Mouse (Mus musculus) lung, postnatal 0 days (tissue): Measurements from ENCODE around the gene Espl1.

Experiments used
- CTCF ChIP-seq: IDR thresholded peaks from 2 replicates; pipeline ENCODE4 v1.5.1; 2016; ENCODE audit warnings: antibody characterized with exemption, mild to moderate bottlenecking
- EP300 ChIP-seq: IDR thresholded peaks from 2 replicates; pipeline ENCODE4 v1.6.1; 2016; ENCODE audit warnings: antibody characterized with exemption, mild to moderate bottlenecking, control low read depth

- TF ChIP-seq CTCF (no peak), EP300 (no peak)
Measured at GRCm38 (mm10) chr15:102262582-102262981, 33.5 kb upstream of the Espl1 start.
